Mouse (Mus musculus) kidney, postnatal 25 days (tissue): ENCODE measurements around the gene Ssc5d.

Source experiments
- DNase-seq, 2 experiments: peaks; one replicate each; pipeline ENCODE4 v3.0.0; 2021; ENCODE audit warnings: mixed read lengths in 2 of 2

Ssc5d gene

DNA sequence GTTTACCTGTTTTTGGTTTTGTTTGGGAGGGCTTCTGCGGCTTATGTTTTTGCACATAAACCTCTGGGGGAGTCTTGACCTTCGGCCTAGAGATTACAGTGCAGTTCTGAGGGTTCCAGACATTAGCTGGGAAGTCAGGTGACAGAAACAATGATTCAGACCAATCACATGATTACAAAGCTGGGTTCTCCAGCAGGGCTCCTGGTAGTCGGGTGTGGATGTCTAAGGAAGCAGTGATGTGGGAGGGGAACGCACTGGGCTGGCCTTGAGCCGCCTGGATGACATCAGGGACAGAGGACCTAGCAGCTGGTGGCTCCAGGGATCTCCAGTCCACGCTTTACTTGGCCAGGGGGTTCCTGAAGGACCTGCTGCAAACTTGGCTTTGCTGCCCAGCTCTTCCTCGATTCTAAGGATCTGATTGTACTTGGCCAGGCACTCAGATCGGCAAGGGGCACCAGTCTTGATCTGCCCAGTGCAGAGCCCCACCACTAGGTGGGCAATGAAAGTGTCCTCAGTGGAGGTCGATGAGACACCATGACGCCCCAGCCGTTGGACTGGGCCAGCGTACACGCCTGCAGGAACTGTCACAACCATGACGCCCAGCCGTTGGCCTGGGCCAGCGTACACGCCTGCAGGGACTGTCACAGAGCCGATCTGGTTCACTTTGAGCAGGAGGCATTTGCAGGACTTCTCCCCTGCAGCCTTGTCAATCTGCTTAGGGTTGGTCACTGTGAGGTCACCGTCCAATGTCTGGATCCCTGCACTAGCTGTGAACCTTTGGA, 25.2 kb downstream of the Ssc5d start:
- DNase-seq: no peak

DNA sequence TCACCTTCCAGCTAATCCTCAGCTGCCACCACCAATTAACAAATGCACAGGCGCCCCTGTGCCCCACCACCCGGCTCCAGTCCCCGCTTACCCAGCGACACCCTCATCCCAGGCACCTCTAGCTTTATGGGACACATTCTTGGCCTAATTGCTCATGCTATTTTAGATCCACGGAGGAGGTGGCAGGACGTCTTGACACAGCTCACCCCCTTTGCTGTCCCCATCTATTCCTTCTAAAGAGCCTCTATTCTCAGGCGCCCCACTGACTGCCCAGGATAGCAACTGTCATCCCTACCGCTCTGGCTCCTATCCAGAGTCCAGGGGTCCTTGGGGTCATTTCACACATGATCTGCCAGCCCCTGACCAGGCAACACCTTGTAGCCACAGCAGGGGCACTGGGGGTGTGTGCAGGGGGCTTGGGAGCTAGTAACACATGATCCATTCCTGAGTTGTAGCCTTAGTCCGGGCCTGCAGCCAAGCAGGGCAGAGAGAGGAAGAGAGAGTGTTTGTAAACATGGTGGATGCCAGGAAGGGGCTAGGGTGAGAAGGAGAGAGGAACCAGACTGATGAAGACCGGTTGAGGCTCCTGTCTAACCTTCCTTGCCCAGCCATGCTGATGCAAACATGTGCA, 28.3 kb downstream of the Ssc5d start:
- DNase-seq: no peak

DNA sequence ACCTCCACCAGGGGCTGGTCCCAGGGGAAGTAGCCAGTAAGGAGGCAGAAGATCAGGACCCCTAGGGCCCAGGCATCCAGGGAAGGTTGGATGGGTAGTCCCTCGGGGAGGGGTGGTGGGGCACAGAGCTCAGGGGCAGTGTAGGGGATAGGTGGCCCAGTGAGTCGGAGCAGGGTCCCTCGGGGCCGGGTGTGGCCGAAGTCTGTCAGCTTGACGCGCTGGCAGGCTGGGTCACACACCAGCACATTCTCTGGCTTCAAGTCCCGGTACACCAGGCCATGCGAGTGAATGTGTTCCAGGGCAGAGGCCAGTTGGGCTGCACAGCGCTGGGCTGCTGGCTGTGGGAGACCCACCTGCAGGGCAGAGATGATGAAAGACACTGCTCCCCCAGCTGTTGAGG, 31.8 kb downstream of the Ssc5d start:
- DNase-seq: no peak

DNA sequence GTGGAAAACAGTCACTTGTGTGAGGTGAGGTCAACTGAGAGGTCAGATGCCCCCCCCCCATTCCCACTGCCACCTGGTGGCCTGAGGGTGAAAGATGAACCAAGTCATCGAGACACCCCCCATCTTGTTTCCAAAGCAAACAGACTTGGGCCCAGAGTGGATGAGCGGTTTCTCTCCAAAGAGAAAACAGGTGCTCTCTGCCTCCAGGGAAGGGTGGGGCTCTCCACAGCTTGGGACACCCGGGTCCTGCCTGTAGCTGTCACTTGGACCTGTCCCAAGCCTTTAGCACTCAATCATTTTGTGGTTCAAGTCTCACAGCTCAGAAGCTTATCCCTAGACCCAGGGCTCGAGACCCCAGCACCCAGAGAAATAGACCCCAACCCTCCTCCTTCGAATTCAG, 37.9 kb downstream of the Ssc5d start:
- DNase-seq: no peak

DNA sequence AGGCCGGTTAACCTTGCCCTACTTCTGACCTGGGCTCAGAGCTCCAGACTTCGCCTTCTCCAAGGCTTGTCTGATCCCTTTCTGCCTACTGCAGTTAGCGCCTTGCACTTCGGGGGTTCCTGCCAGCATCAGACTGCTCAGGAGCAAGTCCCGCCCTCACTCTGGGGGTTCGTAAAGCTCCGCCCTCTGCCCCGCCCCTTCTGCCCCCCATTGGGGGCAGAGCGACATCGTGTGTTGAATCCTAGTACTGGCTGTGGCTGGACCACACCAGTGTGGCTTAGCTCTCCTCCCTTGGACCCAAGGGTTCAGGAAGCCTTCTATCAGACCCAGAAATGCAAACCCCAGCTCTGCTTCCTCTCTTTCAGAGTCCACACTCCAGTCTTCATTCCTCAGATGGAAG, 38.7 kb downstream of the Ssc5d start, which contains the start of gene Sbk2:
Gene Sbk2, minus strand, starts transcription at position 135 of the 400 bp plus-strand sequence.
- DNase-seq: peak; percentile 85

DNA sequence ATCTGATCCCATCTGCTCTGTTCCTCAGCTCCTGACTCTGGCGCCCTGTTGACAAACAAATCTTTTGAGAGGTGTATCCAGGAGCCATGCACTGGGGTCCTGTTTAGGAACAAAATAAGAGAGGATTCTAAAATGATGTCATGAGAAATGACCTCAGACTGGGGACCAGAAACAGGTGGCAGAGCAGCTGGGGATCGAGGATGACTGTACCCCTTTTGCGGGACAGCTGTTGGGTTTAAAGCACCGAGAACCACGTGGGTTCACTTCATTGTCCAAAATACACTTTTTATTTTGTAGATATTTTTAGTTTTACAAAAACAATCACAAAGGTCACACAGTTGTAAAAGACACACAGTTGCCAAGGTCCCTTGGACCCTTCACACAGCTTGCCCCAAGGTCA, 39.4 kb downstream of the Ssc5d start:
- no peak for DNase-seq

DNA sequence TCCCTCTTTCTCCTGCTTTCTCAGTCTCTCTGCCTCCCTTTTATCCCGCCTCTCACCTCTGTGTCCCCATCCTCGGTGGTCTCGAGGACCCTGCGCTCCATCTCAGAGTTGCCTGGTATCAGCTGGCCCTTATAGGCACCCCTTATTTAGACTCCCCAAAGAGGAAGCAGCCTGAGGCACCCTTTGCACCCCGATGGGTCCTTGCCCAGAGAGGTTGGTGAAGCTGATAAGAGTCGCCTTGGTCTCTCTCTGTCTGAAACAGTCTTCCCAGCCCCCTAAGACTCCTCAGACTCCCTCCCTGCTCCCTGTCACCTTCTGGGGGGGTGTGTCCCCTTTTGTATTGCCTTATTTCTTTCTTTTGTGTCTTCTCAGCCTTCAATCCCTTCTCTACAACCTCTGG, 45.5 kb downstream of the Ssc5d start, which contains the start of gene Sbk3:
Gene Sbk3, minus strand, starts transcription at position 101 of the 400 bp plus-strand sequence.
- no peak for DNase-seq

DNA sequence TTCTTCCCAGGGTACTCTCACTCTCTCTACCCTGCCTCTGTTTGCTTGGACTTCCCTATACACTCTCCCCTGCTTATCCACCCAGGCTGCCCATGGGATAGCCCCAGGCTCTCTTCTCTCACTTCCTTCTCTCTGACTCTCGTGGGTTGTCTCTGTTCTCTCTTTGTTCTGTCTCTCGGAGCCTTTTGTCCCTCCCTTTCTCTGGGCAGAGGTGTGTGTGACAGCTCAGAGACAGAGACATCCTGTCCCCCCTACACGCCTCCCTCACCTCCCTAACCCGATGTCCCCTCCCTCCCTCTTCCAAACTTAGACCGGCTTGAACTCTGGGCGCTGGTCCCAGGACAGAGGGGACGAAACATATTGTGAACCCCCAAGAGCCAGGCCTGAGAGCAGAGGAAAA, 46.1 kb downstream of the Ssc5d start:
- DNase-seq: no peak

DNA sequence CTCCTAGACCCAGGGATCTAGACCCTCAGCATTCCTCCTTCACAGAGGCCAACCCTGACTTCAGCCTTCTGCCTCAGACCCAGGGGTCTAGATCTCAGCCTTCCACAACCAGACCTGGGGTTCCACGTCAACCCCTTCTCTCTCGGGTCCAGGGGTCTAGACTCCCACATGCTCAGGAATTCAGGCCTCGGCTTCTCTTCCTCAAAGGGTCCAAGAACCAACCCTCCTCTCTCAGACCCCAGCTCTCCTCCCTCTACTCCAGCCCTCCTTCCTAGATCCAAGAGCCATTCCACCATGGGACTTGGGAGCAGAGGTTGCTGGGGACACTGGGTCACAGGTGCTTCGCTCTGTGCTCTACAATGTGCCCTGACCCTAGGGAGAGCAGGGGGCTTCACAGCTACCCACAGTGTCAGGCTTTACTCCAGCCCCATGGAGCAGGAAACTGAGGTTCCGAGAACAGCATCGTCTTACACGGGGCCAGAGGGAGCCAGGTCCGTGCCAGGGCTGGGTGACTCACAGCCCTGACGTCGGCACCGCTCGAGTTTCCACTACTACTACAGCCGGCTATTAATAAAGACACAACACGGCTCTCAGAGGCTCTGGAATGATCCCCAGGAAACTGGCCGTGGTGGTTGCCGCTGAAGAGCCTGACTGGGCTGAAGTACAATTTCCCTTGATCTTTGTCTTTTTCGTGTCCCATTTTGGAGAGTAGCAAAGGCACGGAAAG, 46.9 kb downstream of the Ssc5d start:
- peak; percentile 13 to 17 for DNase-seq

DNA sequence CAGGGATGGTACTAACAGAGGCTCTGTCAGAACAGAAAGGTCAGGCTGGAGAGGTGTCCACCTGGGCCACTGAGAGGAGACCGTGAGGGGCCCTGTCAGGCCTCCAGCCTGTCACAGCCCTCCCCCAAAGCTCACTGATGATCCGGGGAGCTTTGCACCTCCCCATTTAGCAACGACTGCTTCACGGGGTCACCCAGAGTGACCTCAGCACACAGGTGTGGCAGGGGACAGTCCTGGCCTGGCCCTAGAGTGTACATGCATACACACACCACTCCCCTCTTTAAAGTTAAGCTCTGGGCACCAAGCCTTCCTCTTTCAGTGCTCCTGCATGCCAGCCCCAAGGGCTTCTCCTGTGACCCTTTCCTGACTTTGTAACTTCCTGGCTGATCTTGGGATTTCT, 49.9 kb downstream of the Ssc5d start:
- peak in 1 of 2 experiments; percentile 12 for DNase-seq

DNA sequence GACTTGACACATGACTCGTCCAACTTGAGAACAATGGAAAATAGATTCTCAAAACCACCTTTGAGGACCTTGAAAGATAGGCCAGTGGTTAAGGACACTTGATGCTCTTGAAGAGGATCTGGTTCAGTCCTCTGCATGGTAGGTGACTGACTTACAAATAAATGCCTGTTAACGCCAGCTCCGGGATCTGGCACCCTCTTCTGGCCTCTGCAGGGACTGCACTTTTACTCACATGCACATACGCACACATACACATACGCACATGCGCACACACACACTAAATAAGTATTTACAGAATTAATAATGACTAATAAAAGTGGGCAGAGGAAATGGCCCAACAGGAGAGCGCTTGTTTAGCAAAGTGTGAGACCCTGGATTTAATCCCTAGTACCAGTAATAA, 51.2 kb downstream of the Ssc5d start:
- DNase-seq: no peak

DNA sequence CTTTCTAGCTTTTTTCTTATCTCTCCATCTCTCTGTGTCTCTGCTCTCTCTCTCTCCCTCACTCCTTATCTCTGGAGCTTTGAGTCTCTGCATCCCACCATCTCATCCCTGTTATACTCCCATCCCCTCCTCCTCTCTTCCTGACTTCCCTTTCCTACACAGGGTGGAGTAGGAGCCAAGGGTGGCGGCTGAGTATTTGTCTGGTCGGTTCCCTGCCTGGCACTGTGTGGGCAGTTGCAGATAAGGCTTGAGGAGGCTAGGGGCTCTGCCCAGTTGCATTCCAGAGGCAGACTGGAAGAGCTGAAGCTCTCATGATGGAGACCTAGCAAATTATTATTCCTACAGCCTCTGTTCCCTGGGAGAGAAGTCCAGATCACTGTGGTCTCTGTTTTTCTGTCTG, 62.7 kb downstream of the Ssc5d start:
- DNase-seq: no peak

DNA sequence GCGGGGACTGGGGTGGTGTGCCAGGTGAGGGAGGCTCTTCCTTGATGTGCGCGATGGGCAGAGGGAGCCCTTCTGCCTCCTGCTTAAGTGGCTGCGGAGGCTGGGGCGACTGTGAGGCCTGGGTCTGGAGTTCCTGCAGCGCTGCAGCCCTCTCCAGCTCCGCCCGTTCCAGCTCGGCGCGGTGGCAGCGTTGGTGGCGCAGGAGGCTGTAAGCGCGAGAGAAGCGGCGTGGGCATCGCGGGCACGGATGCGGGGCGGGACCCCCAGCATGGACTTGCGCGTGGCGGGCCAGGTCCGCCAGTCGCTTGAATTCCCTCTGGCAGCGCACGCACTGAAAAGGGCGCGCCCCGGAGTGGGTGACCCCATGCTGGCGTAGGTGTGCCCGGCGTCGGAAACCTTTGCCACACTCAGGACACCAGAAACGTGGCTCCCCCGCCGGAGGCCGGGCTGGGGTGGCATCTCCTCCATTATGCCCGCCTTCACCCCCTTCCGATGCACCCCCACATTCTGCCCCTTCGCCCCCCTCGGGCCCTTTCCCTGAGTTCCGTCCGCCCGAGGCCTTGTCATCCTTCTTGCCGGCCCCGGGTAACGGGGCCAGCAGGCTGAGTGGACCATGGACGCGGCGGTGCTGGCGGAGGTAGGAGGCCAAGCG, 67.9 kb downstream of the Ssc5d start:
- no peak for DNase-seq

DNA sequence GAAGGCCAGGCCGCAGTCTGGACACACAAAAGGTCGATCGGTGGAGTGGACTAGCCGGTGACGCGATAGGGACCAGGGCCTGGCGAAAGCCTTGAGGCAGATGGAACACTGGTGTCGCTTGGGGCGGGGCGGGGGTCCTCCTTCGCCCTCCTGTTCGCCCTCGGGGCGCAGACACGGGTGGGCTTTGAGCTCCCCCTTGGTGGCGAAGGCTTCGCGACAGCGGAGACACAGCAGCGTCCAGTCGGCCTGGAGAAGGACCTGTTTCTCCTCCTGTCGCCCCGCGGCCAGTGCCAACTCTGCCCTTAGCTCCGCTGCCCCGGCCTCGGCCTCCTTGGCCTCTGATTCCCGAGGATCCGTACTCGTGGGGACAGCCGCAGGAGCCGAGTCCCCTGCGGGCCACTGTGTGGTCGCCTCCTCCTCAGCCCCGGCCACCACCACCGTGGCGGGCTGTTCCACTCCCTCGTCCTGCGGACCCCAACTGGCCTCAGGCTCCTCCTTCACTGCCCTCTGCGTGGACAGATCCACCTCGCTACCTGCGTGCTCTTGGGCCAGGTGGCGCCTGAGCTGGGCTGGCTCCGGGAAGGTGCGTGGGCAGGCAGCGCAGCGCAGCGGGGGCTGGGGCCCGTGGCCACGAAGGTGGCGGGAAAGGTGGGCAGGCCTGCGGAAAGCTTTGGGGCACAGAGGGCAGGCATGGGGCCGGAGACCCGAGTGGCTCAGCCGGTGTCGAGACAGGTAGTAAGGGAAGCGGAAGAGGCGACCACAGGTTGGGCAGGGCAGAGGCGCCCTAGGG, 68.6 kb downstream of the Ssc5d start:
- peak in 1 of 2 experiments; percentile 41 for DNase-seq
